Mouse (Mus musculus) granulocyte monocyte progenitor cell, adult 5-6 weeks (primary cell): ENCODE results near the gene Cd200r3. TPM values are rescaled to one million over a fixed set of nuclear protein-coding genes. Genes with fewer than 3 reads are reported as not detected.

Experiments
- ATAC-seq: replicated peaks from 2 replicates; pipeline ENCODE4 v1.8.0; 2016; ENCODE audit warnings: mild to moderate bottlenecking, moderate TSS enrichment, inconsistent platforms; ENCODE audit not compliant: poor library complexity, severe bottlenecking
- total RNA-seq, 2 experiments: library from RNA; stranded (forward) in 1 of 2; stranded (reverse) in 1 of 2; fragments of 200-712, 200-1000 nt in 1 of 2; fragments of >200 nt in 1 of 2; fragmentation: Nextera tagmentation in 1 of 2; gene quantifications; 2 replicates each; pipeline ENCODE4 v1.2.3; 2014 to 2017

The Cd200r3 gene
- total RNA-seq, 2 experiments from 2014 or later, result 1.5 to 3.1 TPM

- ATAC-seq, result peak; percentile 33
Measured at GRCm38 (mm10) chr16:45029493-45029892, 86.0 kb downstream of the Cd200r3 start.

GRCm38 (mm10) chr16:45030127-45030526 is 86.6 kb downstream of the Cd200r3 start:
- ATAC-seq, result peak; percentile 42

GRCm38 (mm10) chr16:45030796-45031195 is 87.3 kb downstream of the Cd200r3 start:
- ATAC-seq, result peak; percentile 40

Other genes starting within 250 kb of the Cd200r3 start
- gene Nepro, start 219.4 kb upstream of the Cd200r3 start, total RNA-seq (2014; fragmentation: Nextera tagmentation), result 10.0 and 18.7 TPM in 2 replicates
- gene Nepro, start 219.4 kb upstream of the Cd200r3 start, total RNA-seq (2017), result 16.9 and 22.4 TPM in 2 replicates
- 13.5 and 26.5 TPM in 2 replicates for gene Gtpbp8, start 197.3 kb upstream of the Cd200r3 start, total RNA-seq (2014; fragmentation: Nextera tagmentation)
- gene Gtpbp8, start 197.3 kb upstream of the Cd200r3 start, total RNA-seq (2017), result 9.0 and 15.9 TPM in 2 replicates
- gene Cd200r1, start 177.9 kb upstream of the Cd200r3 start, total RNA-seq (2014; fragmentation: Nextera tagmentation), result 6.0 and 13.8 TPM in 2 replicates
- 2.1 and 7.0 TPM in 2 replicates for gene Cd200r1, start 177.9 kb upstream of the Cd200r3 start, total RNA-seq (2017)
- gene Cd200r4, start 131.9 kb upstream of the Cd200r3 start, total RNA-seq (2014; fragmentation: Nextera tagmentation), result not detected in 2 replicates
- 0.22 and 1.6 TPM in 2 replicates for gene Cd200r4, start 131.9 kb upstream of the Cd200r3 start, total RNA-seq (2017)
- not detected in 2 replicates for gene Cd200r2, start 76.6 kb upstream of the Cd200r3 start, total RNA-seq (2014; fragmentation: Nextera tagmentation)
- not detected in 2 replicates for gene Cd200r2, start 76.6 kb upstream of the Cd200r3 start, total RNA-seq (2017)
- gene Ccdc80, start 149.7 kb downstream of the Cd200r3 start, total RNA-seq (2014; fragmentation: Nextera tagmentation), result 0.43 TPM in 1 of 2 replicates, not detected in the other
- 0.41 TPM in 1 of 2 replicates, not detected in the other for gene Ccdc80, start 149.7 kb downstream of the Cd200r3 start, total RNA-seq (2017)
- gene Slc35a5, start 215.0 kb downstream of the Cd200r3 start, total RNA-seq (2014; fragmentation: Nextera tagmentation), result 8.7 and 15.9 TPM in 2 replicates
- gene Slc35a5, start 215.0 kb downstream of the Cd200r3 start, total RNA-seq (2017), result 10.9 and 20.1 TPM in 2 replicates
- gene Atg3, start 215.1 kb downstream of the Cd200r3 start, total RNA-seq (2014; fragmentation: Nextera tagmentation), result 52.2 and 60.2 TPM in 2 replicates
- gene Atg3, start 215.1 kb downstream of the Cd200r3 start, total RNA-seq (2017), result 57.3 and 66.7 TPM in 2 replicates